Mouse (Mus musculus) forebrain, embryonic 16.5 days (tissue): ENCODE results near the gene Adarb2. TPM values are rescaled to one million over a fixed set of nuclear protein-coding genes. Genes with fewer than 3 reads are reported as not detected.
A peak's percentile ranks its signal among the peaks of the same experiment; 100 is the strongest.

ENCODE experiments used
- ATAC-seq: fragments of 200-750 bp; cut with Nextera tagmentation; 2 replicates; pipeline ENCODE4 v1.8.0; 2017; ENCODE audit warnings: mild to moderate bottlenecking, moderate library complexity
- H3K27ac ChIP-seq: fragments of 300-500 bp; sonication (generic); 2 replicates; pipeline ENCODE4 v1.5.1; 2014; ENCODE audit warnings: low read length, control low read depth
- H3K27me3 ChIP-seq: fragments of 300-500 bp; sonication (generic); replicated peaks from 2 replicates; pipeline ENCODE4 v1.6.1; 2014; ENCODE audit warnings: low read length; ENCODE audit not compliant: control insufficient read depth, insufficient read depth
- H3K36me3 ChIP-seq: fragments of 300-500 bp; sonication (generic); 2 replicates; pipeline ENCODE4 v1.6.1; 2014; ENCODE audit not compliant: control insufficient read depth, insufficient read depth
- H3K4me1 ChIP-seq: fragments of 300-500 bp; sonication (generic); replicated peaks from 2 replicates; pipeline ENCODE4 v1.6.1; 2014; ENCODE audit warnings: low read length; ENCODE audit not compliant: control insufficient read depth, insufficient read depth
- H3K4me2 ChIP-seq: fragments of 300-500 bp; sonication (generic); 2 replicates; pipeline ENCODE4 v1.6.1; 2014; ENCODE audit warnings: mild to moderate bottlenecking, low read length, control low read depth
- H3K4me3 ChIP-seq: fragments of 300-500 bp; sonication (generic); replicated peaks from 2 replicates; pipeline ENCODE4 v1.5.1; 2014; ENCODE audit warnings: mild to moderate bottlenecking, low read length, control low read depth
- H3K9ac ChIP-seq: fragments of 300-500 bp; sonication (generic); replicated peaks from 2 replicates; pipeline ENCODE4 v1.6.1; 2014; ENCODE audit warnings: low read depth, low read length, control low read depth
- H3K9me3 ChIP-seq: fragments of 300-500 bp; sonication (generic); 2 replicates; pipeline ENCODE4 v1.6.1; 2016; ENCODE audit warnings: low read length; ENCODE audit not compliant: control insufficient read depth
- WGBS: fragments of 180-500 bp; shearing (Covaris S2); extraction: QIAGEN DNeasy Blood & Tissue Kit; methylation state at CpG from one replicate; pipeline ENCODE4 v1.1.7; 2014; 5-methylcytosine and 5-hydroxymethylcytosine counted together
- polyA plus RNA-seq: library from polyadenylated mRNA; unstranded; fragments of >200 nt; fragmentation: Nextera tagmentation; extraction: Ambion mirVana; gene quantifications from 2 replicates; pipeline ENCODE4 v1.2.1, GENCODE M21; 2015

Adarb2 gene
- polyA plus RNA-seq, 1 experiment from 2014 or later: 30.0 TPM

- no peak for ATAC-seq
- H3K36me3 ChIP-seq: no peaks in the 10 kb centered on the region
- H3K4me2 ChIP-seq: no peak overlapping the region
- H3K9me3 ChIP-seq: no peaks in the 10 kb centered on the region
- peaks cover 13% of the 10 kb centered on the region for H3K4me1 ChIP-seq
- H3K4me3 ChIP-seq: no peak overlapping the region
- H3K27me3 ChIP-seq: no peaks in the 10 kb centered on the region
- H3K9ac ChIP-seq: no peak overlapping the region
- no peak overlapping the region for H3K27ac ChIP-seq
- 82% methylated on average over 7 of the region's 7 CpGs for WGBS
These were observed 360.5 kb downstream of the Adarb2 start for GRCm38 (mm10) chr13:8563161-8563560.

DNA sequence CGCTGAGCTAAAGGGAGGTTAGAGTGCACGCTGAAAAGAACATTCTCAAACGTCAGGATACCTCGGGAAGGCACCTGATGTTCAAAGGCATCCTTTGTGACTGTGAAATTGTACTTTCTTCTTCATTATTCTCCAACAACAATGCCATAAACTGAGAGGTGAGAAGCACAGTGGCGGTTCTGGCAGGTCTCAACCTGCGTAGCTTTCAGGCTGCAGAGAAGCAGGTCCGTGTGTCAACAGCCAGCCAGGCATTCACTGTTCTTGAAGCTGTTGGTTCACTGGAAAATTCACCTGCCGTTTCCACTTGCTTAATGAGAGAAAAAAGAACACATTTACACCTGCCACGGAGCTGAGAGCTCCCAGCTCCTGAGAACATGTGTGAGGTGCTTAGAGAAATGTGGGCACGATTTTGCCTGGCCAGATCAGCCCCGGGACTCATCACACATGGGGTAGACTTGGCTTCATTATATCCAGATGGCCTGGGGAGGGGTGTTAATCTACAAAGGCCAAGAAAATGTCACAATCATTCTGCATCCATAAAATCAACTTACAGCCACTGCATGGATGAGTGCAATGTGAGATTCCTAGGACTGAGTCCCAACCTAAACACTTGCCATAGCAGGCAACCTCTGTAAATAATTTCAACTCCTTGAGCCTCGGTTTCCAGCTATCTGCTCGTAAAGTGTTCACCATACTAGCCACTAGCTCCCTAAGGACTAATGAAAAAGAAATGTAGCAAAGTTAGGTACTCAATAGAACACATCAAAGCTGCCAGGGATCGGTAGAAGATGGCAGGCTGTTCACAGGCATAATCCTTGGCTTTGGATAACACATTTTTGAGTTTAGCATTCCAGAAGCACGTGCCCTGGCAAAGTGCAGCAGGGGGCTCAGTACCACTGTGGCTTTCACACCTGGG, 364.7 kb downstream of the Adarb2 start:
- 55% methylated on average over 15 of the region's 15 CpGs for WGBS
- Histone ChIP-seq H3K4me3 (no peak overlapping the region), H3K36me3 (no peaks in the 10 kb centered on the region), H3K27me3 (no peaks in the 10 kb centered on the region), H3K27ac (no peak overlapping the region), H3K9ac (no peak overlapping the region), H3K4me2 (no peak overlapping the region), H3K9me3 (no peaks in the 10 kb centered on the region), H3K4me1 (peaks cover 13% of the 10 kb centered on the region)
- peak; percentile 80 for ATAC-seq

DNA sequence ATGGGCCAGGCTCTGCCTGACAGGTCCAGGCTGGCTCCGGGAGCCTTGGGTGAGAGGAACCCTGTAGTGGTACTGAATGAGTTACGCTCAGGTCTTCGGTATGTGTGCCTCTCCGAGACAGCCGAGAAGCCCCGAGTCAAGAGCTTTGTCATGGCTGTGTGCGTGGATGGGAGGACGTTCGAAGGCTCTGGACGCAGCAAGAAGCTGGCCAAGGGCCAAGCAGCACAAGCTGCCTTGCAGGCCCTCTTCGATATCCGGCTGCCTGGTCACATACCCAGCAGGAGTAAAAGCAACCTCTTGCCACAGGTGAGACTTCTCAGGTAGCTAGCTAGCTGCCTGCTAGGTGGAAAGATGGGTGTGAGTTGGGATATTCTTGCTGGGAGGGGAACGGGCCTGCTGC, 367.6 kb downstream of the Adarb2 start:
- H3K27me3 ChIP-seq: no peaks in the 10 kb centered on the region
- no peak overlapping the region for H3K27ac ChIP-seq
- H3K9me3 ChIP-seq: no peaks in the 10 kb centered on the region
- WGBS: 84% methylated on average over 13 of the region's 13 CpGs
- no peaks in the 10 kb centered on the region for H3K36me3 ChIP-seq
- no peak overlapping the region for H3K9ac ChIP-seq
- H3K4me3 ChIP-seq: no peak overlapping the region
- no peak for ATAC-seq
- H3K4me2 ChIP-seq: no peak overlapping the region
- H3K4me1 ChIP-seq: peaks cover 13% of the 10 kb centered on the region

DNA sequence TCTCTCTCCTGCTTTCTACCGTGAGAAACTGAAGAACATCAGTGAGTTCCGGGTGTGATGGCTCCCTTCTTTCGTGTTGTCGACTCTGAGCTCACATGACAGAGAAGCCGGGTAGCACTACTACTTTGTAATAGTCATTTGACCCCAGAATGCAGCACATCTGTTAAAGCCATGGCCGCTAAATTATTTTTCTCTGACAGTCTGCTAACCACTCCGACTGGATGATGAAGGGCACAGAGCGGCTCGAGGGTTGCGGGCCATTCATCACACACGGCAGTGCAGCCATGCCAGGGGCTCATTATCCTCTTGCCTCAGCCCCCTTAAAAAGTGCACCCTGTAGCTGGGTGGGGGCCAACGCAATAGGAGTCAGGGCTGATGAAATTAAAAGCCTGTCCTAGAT, 371.2 kb downstream of the Adarb2 start:
- Histone ChIP-seq H3K36me3 (no peaks in the 10 kb centered on the region), H3K4me1 (no peaks in the 10 kb centered on the region), H3K27me3 (no peaks in the 10 kb centered on the region), H3K9ac (no peak overlapping the region), H3K4me2 (no peak overlapping the region), H3K4me3 (no peak overlapping the region), H3K9me3 (no peaks in the 10 kb centered on the region), H3K27ac (no peak overlapping the region)
- ATAC-seq: no peak
- WGBS: 92% methylated on average over 12 of the region's 12 CpGs

GRCm38 (mm10) chr13:8584257-8585005, 381.8 kb downstream of the Adarb2 start:
- H3K4me1 ChIP-seq: peaks cover 7% of the 10 kb centered on the region
- no peak overlapping the region for H3K4me2 ChIP-seq
- H3K9ac ChIP-seq: no peak overlapping the region
- H3K4me3 ChIP-seq: no peak overlapping the region
- peak overlapping the region; percentile 47 for H3K27ac ChIP-seq
- whole genome bisulfite sequencing: 68% methylated on average over 8 of the region's 8 CpGs
- H3K9me3 ChIP-seq: no peaks in the 10 kb centered on the region
- peak; percentile 85 for ATAC-seq
- H3K36me3 ChIP-seq: no peaks in the 10 kb centered on the region
- no peaks in the 10 kb centered on the region for H3K27me3 ChIP-seq

GRCm38 (mm10) chr13:8587447-8587846, 384.8 kb downstream of the Adarb2 start:
- Histone ChIP-seq H3K9ac (no peak overlapping the region), H3K27me3 (no peaks in the 10 kb centered on the region), H3K27ac (no peak overlapping the region), H3K9me3 (no peaks in the 10 kb centered on the region), H3K4me1 (peaks cover 7% of the 10 kb centered on the region), H3K4me3 (no peak overlapping the region), H3K4me2 (no peak overlapping the region), H3K36me3 (no peaks in the 10 kb centered on the region)
- no peak; the same call in 1 of the 2 replicates for ATAC-seq
- WGBS: 80% methylated on average over 7 of the region's 7 CpGs

- H3K4me1 ChIP-seq: no peaks in the 10 kb centered on the region
- H3K9me3 ChIP-seq: no peaks in the 10 kb centered on the region
- H3K4me3 ChIP-seq: no peak overlapping the region
- no peaks in the 10 kb centered on the region for H3K27me3 ChIP-seq
- ATAC-seq: peak; percentile 74
- no peak overlapping the region for H3K4me2 ChIP-seq
- WGBS: 38% methylated on average over 3 of the region's 3 CpGs
- H3K36me3 ChIP-seq: no peaks in the 10 kb centered on the region
- H3K9ac ChIP-seq: no peak overlapping the region
- no peak overlapping the region for H3K27ac ChIP-seq
These were observed 387.8 kb downstream of the Adarb2 start for GRCm38 (mm10) chr13:8590460-8590859.

- H3K27me3 ChIP-seq: no peaks in the 10 kb centered on the region
- ATAC-seq: peak; percentile 84
- no peaks in the 10 kb centered on the region for H3K36me3 ChIP-seq
- no peak overlapping the region for H3K9ac ChIP-seq
- 57% methylated on average over 4 of the region's 4 CpGs for WGBS
- peak overlapping the region; percentile 37 for H3K27ac ChIP-seq
- H3K4me1 ChIP-seq: peaks cover 11% of the 10 kb centered on the region
- H3K4me3 ChIP-seq: no peak overlapping the region
- no peaks in the 10 kb centered on the region for H3K9me3 ChIP-seq
- no peak overlapping the region for H3K4me2 ChIP-seq
These were observed 394.4 kb downstream of the Adarb2 start for GRCm38 (mm10) chr13:8596977-8597646.

DNA sequence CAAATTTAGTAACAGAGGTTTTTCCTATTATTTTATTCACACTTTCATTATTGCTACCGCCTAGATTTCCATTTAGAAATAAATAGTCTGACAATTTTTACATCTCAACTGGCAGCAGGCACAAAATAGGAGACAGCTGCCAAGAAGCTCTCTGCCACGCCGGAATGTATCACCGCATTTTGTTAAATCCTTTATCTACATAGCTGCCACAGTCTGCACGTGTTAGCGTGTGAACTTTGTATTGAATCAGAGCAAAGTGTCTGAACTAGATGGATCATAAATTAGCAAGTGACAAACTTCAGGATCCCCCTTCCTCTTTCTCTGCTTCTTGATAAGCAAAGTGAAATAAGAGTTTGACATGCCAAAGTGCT, 395.0 kb downstream of the Adarb2 start:
- Histone ChIP-seq H3K4me3 (no peak overlapping the region), H3K36me3 (no peaks in the 10 kb centered on the region), H3K4me1 (peaks cover 11% of the 10 kb centered on the region), H3K27me3 (no peaks in the 10 kb centered on the region), H3K27ac (no peak overlapping the region), H3K9me3 (no peaks in the 10 kb centered on the region), H3K4me2 (no peak overlapping the region), H3K9ac (no peak overlapping the region)
- peak; percentile 88 for ATAC-seq
- 36% methylated on average over 6 of the region's 6 CpGs for WGBS
